Mouse (Mus musculus) CH12.LX (cell line): ENCODE measurements at regions not wholly inside any gene's neighbourhood (a gene's known extent, or its start where the extent isn't known, plus 50 kb on each side); places are given as distances from the start of the nearest gene placed in this dataset.

Source experiments
- DNase-seq: peaks from one replicate; pipeline ENCODE4 v3.0.0-alpha.2; 2013; ENCODE audit errors: extremely low read depth
- H3K27ac ChIP-seq: 2 replicates; pipeline ENCODE4 v1.5.1; 2012; ENCODE audit warnings: low read depth, mild to moderate bottlenecking, control low read depth, moderate library complexity; ENCODE audit not compliant: insufficient read depth
- H3K27me3 ChIP-seq: replicated peaks from 2 replicates; pipeline ENCODE3; 2012; ENCODE audit warnings: inconsistent platforms
- H3K36me3 ChIP-seq, 2 experiments: replicated peaks in 1 of 2; 2 replicates each; pipeline versions ENCODE3 to v1.6.1; 2012; ENCODE audit warnings: inconsistent platforms in 1 of 2, low read length in 1 of 2, mild to moderate bottlenecking in 1 of 2, mixed read lengths in 1 of 2, moderate library complexity in 1 of 2; ENCODE audit not compliant: control insufficient read depth in 1 of 2, insufficient read depth in 1 of 2
- H3K4me1 ChIP-seq, 2 experiments: 2 replicates each; pipeline ENCODE4 v1.6.1; 2012; ENCODE audit warnings: inconsistent platforms in 1 of 2, moderate library complexity in 1 of 2; ENCODE audit not compliant: insufficient read depth in 2 of 2, control insufficient read depth in 1 of 2
- H3K4me2 ChIP-seq: 2 replicates; pipeline ENCODE4 v1.6.1; 2012; ENCODE audit warnings: low read depth, mild to moderate bottlenecking, control low read depth; ENCODE audit not compliant: poor library complexity, insufficient read depth, severe bottlenecking
- H3K4me3 ChIP-seq, 3 experiments: fragments of 150-350 bp in 1 of 3; sonication (generic) in 1 of 3; replicated peaks in 1 of 3; 2 replicates each; pipeline versions ENCODE3 to v1.5.1; 2011 to 2012; ENCODE audit warnings: low read depth in 2 of 3, low read length in 2 of 3, mild to moderate bottlenecking in 2 of 3, moderate library complexity in 2 of 3, control low read depth in 1 of 3, improper control_type of control experiment in 1 of 3, inconsistent platforms in 1 of 3, mixed read lengths in 1 of 3; ENCODE audit not compliant: poor library complexity in 1 of 3
- H3K79me2 ChIP-seq: replicated peaks from 2 replicates; pipeline ENCODE4 v1.6.1; 2012; ENCODE audit warnings: mild to moderate bottlenecking, moderate library complexity; ENCODE audit not compliant: control insufficient read depth, poor library complexity, insufficient read depth, severe bottlenecking; ENCODE audit errors: extremely low read depth
- H3K9ac ChIP-seq: 2 replicates; pipeline ENCODE4 v1.6.1; 2012; ENCODE audit warnings: low read depth, mild to moderate bottlenecking, control low read depth, moderate library complexity; ENCODE audit not compliant: insufficient read depth
- H3K9me3 ChIP-seq: replicated peaks from 2 replicates; pipeline ENCODE3; 2012; ENCODE audit warnings: low read length, inconsistent platforms, mixed read lengths
- CHD1 ChIP-seq: IDR thresholded peaks from 2 replicates; pipeline ENCODE4 v1.6.1; 2012; ENCODE audit warnings: low read depth, low read length, improper control_type of control experiment, inconsistent platforms
- E2F4 ChIP-seq: IDR thresholded peaks from 2 replicates; pipeline ENCODE4 v1.6.1; 2011; ENCODE audit warnings: low read depth, low read length, improper control_type of control experiment; ENCODE audit not compliant: insufficient replicate concordance
- ELF1 ChIP-seq: IDR thresholded peaks from 2 replicates; pipeline ENCODE4 v1.6.1; 2014; ENCODE audit warnings: low read depth, mild to moderate bottlenecking, inconsistent platforms, low read length, improper control_type of control experiment
- IRF4 ChIP-seq: IDR thresholded peaks from 2 replicates; pipeline ENCODE4 v1.6.1; 2014; ENCODE audit warnings: low read depth, mild to moderate bottlenecking, inconsistent platforms, low read length, improper control_type of control experiment
- JUN ChIP-seq: IDR thresholded peaks from 2 replicates; pipeline ENCODE4 v1.6.1; 2011; ENCODE audit warnings: low read depth, mild to moderate bottlenecking, low read length, improper control_type of control experiment, moderate library complexity; ENCODE audit not compliant: insufficient read depth
- MEF2A ChIP-seq: IDR thresholded peaks from 2 replicates; pipeline ENCODE4 v1.6.1; 2014; ENCODE audit warnings: low read depth, mild to moderate bottlenecking, inconsistent platforms, low read length, improper control_type of control experiment, borderline replicate concordance
- MXI1 ChIP-seq: IDR thresholded peaks from 2 replicates; pipeline ENCODE4 v1.6.1; 2011; ENCODE audit warnings: mild to moderate bottlenecking, low read depth, low read length, improper control_type of control experiment
- NELFE ChIP-seq: IDR thresholded peaks from 2 replicates; pipeline ENCODE4 v1.6.1; 2011; ENCODE audit warnings: low read depth, low read length, improper control_type of control experiment
- NRF1 ChIP-seq: IDR thresholded peaks from 2 replicates; pipeline ENCODE4 v1.6.1; 2014; ENCODE audit warnings: low read depth, mild to moderate bottlenecking, inconsistent platforms, low read length, improper control_type of control experiment, moderate library complexity
- PAX5 ChIP-seq: IDR thresholded peaks from 2 replicates; pipeline ENCODE4 v1.6.1; 2012; ENCODE audit warnings: low read length, inconsistent platforms, mixed read lengths
- SMC3 ChIP-seq: IDR thresholded peaks from 2 replicates; pipeline ENCODE4 v1.6.1; 2011; ENCODE audit warnings: low read depth, low read length, improper control_type of control experiment
- TCF12 ChIP-seq: IDR thresholded peaks from 2 replicates; pipeline ENCODE4 v1.6.1; 2014; ENCODE audit warnings: low read depth, mild to moderate bottlenecking, inconsistent platforms, low read length, improper control_type of control experiment
- USF1 ChIP-seq: IDR thresholded peaks from 2 replicates; pipeline ENCODE4 v1.6.1; 2014; ENCODE audit warnings: low read depth, mild to moderate bottlenecking, inconsistent platforms, low read length, improper control_type of control experiment
- ZC3H11A ChIP-seq: IDR thresholded peaks from 2 replicates; pipeline ENCODE4 v1.6.1; 2012; ENCODE audit warnings: low read depth, mild to moderate bottlenecking, inconsistent platforms, low read length, improper control_type of control experiment
- ZNF384 ChIP-seq: IDR thresholded peaks from 2 replicates; pipeline ENCODE4 v1.6.1; 2012; ENCODE audit warnings: low read depth, low read length, improper control_type of control experiment, inconsistent platforms
- dilution Hi-C: fragments of 300-500 bp; cut with MboI; formaldehyde crosslinking; loops from 2 replicates; pipeline ENCODE4 v1.14.3; 2020; ENCODE audit warnings: low sequenced_read_pairs; ENCODE audit not compliant: extremely low pct_unique_long_range_greater_than_20kb, extremely low pct_ligation_motif_present
- in situ Hi-C: fragments of 300-500 bp; cut with MboI; formaldehyde crosslinking; loops from 3 replicates; pipeline ENCODE4 v1.14.3; 2019; ENCODE audit warnings: low sequenced_read_pairs, low pct_ligation_motif_present, low pct_unique_long_range_greater_than_20kb, mixed read lengths

DNA sequence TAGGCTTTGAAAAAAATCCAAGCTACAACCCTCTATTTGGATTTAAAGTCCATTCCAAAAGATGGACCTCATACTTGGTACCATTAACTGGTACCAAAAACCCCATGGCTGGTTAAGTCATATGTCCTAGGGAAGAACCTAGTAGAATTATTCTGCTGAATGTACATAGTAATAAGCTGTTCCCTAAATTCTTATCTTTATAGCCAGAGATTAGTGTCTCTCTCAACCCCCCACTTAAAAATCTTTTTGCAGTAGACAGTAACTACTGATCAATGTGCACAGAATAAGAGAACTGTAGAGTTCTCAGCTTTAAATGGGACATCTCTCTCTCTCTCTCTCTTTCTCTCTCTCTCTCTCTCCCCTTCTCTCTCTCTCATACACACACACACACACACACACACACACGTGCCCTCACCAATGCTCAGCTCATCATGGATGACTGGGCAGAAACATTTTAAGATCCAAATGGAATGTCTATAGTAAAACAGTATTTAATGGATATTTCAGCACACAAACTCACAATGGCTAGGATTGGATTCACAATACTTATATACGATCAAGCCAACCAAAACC lies 640.2 kb upstream of the Slc8a1 start:
- DNase-seq, result no peak
- Histone ChIP-seq H3K9ac (no peak overlapping the region), H3K9me3 (peaks cover 17% of the 10 kb centered on the region), H3K36me3 (no peaks in the 10 kb centered on the region), H3K4me2 (no peak overlapping the region), H3K27me3 (no peaks in the 10 kb centered on the region), H3K27ac (no peak overlapping the region), H3K4me1 (no peaks in the 10 kb centered on the region), H3K79me2 (no peaks in the 10 kb centered on the region), H3K4me3 (no peak overlapping the region)
- dilution Hi-C loops, result no loop called here
- in situ Hi-C loops, result no loop called here
- TF ChIP-seq TCF12, result no peak
- TF ChIP-seq USF1, result no peak
- no peak for TF ChIP-seq PAX5
- no peak for TF ChIP-seq SMC3
- TF ChIP-seq MEF2A, result no peak
- TF ChIP-seq NRF1, result no peak
- TF ChIP-seq NELFE, result no peak
- TF ChIP-seq JUN, result no peak
- TF ChIP-seq E2F4, result no peak
- TF ChIP-seq MXI1, result no peak
- no peak for TF ChIP-seq ELF1
- TF ChIP-seq ZC3H11A, result no peak
- TF ChIP-seq CHD1, result no peak
- no peak for TF ChIP-seq IRF4

- H3K4me3 ChIP-seq, result no peak overlapping the region
- H3K9me3 ChIP-seq, result peaks cover 13% of the 10 kb centered on the region
- dilution Hi-C loops, result no loop called here
Measured at GRCm38 (mm10) chr17:82377176-82377592, 639.0 kb upstream of the Slc8a1 start.

More at GRCm38 (mm10) chr17:82377176-82377592, 639.0 kb upstream of the Slc8a1 start:
- TF ChIP-seq USF1 (no peak), ZNF384 (no peak)
- H3K27ac ChIP-seq, result no peak overlapping the region
- no peaks in the 10 kb centered on the region for H3K27me3 ChIP-seq
- no peak overlapping the region for H3K4me2 ChIP-seq
- no peak overlapping the region for H3K9ac ChIP-seq
- DNase-seq, result no peak
- H3K4me1 ChIP-seq, result no peaks in the 10 kb centered on the region
- in situ Hi-C loops, result no loop called here
- no peaks in the 10 kb centered on the region for H3K79me2 ChIP-seq
- H3K36me3 ChIP-seq, result no peaks in the 10 kb centered on the region
